Mouse (Mus musculus) thymus, postnatal 36 days (tissue): ENCODE data around the gene Armc2.

Experiments used
- DNase-seq, 2 experiments: peaks; one replicate each; pipeline ENCODE4 v3.0.0; 2022; ENCODE audit warnings: mixed read lengths in 2 of 2

Gene Armc2

GRCm38 (mm10) chr10:42018016-42018949, at the start of gene Armc2:
Gene Armc2 (minus strand): TSS chr10:42018442.
- peak; percentile 63 to 74 for DNase-seq

- DNase-seq, result no peak
These were observed 46.2 kb upstream of the Armc2 start for GRCm38 (mm10) chr10:42064446-42064845.

GRCm38 (mm10) chr10:42059522-42059921, 41.3 kb upstream of the Armc2 start:
- no peak for DNase-seq

GRCm38 (mm10) chr10:42057746-42058145, 39.5 kb upstream of the Armc2 start:
- no peak for DNase-seq

GRCm38 (mm10) chr10:42057231-42057601, 39.0 kb upstream of the Armc2 start:
- peak; percentile 62 to 69 for DNase-seq

GRCm38 (mm10) chr10:42056486-42057230, 38.4 kb upstream of the Armc2 start:
- DNase-seq, result peak in 1 of 2 experiments; percentile 21

- peak; percentile 41 to 61 for DNase-seq
These were observed 37.3 kb upstream of the Armc2 start for GRCm38 (mm10) chr10:42055224-42056165.

GRCm38 (mm10) chr10:42051069-42051468, 32.8 kb upstream of the Armc2 start:
- no peak for DNase-seq

- no peak for DNase-seq
These were observed 30.4 kb upstream of the Armc2 start for GRCm38 (mm10) chr10:42048648-42049047.

GRCm38 (mm10) chr10:42044574-42044973, 26.3 kb upstream of the Armc2 start:
- no peak for DNase-seq

GRCm38 (mm10) chr10:42043307-42043706, 25.1 kb upstream of the Armc2 start:
- no peak for DNase-seq

- DNase-seq, result no peak
These were observed 24.6 kb upstream of the Armc2 start for GRCm38 (mm10) chr10:42042881-42043280.

GRCm38 (mm10) chr10:42042087-42042486, 23.8 kb upstream of the Armc2 start:
- no peak for DNase-seq

- DNase-seq, result no peak
These were observed 20.3 kb upstream of the Armc2 start for GRCm38 (mm10) chr10:42038571-42038970.

- no peak for DNase-seq
These were observed 19.1 kb upstream of the Armc2 start for GRCm38 (mm10) chr10:42037301-42037870.

GRCm38 (mm10) chr10:42036846-42037245, 18.6 kb upstream of the Armc2 start:
- no peak for DNase-seq

- DNase-seq, result no peak
These were observed 15.3 kb upstream of the Armc2 start for GRCm38 (mm10) chr10:42033571-42033970.

- DNase-seq, result peak; percentile 89
These were observed 12.8 kb upstream of the Armc2 start for GRCm38 (mm10) chr10:42031021-42031420.

GRCm38 (mm10) chr10:42029502-42029901, 11.3 kb upstream of the Armc2 start:
- DNase-seq, result peak in 1 of 2 experiments; percentile 17

- no peak for DNase-seq
These were observed 9.1 kb upstream of the Armc2 start for GRCm38 (mm10) chr10:42027337-42027736.

GRCm38 (mm10) chr10:42024406-42024805, 6.2 kb upstream of the Armc2 start:
- DNase-seq, result no peak

- no peak for DNase-seq
These were observed 3.3 kb upstream of the Armc2 start for GRCm38 (mm10) chr10:42021536-42021935.
